Mouse (Mus musculus): Measurements from ENCODE around the gene Strc. TPM values are rescaled to one million over a fixed set of nuclear protein-coding genes. Genes with fewer than 3 reads are reported as not detected.

Strc gene
- polyA plus RNA-seq, 1 experiment from 2014 or later: not detected

GRCm38 (mm10) chr2:121323041-121323440 lies 63.9 kb downstream of the Strc start:
- ATAC-seq (ENCODE audit: insufficient number of reproducible peaks, insufficient read depth, low FRiP score, low read depth): no peak
- Histone ChIP-seq H3K27me3 (ENCODE audit: control insufficient read depth, insufficient read depth, low read length) (no peaks in the 10 kb centered on the region), H3K27ac (replicated peaks in 1 of 2; ENCODE audit: control insufficient read depth in 1 of 2, insufficient read depth in 1 of 2, low read depth in 2 of 2, low read length in 2 of 2) (no peak overlapping the region), H3K9ac (ENCODE audit: low read length) (no peak overlapping the region), H3K4me2 (ENCODE audit: low read length) (no peak overlapping the region), H3K4me3 (ENCODE audit: control insufficient read depth in 1 of 2, insufficient read depth in 1 of 2, low read depth in 1 of 2, low read length in 2 of 2) (no peak overlapping the region), H3K36me3 (ENCODE audit: control insufficient read depth, insufficient read depth, low read length) (peaks cover 12% of the 10 kb centered on the region; the same call in 1 of the 2 replicates), H3K9me3 (ENCODE audit: control insufficient read depth, low read length) (no peaks in the 10 kb centered on the region), H3K4me1 (ENCODE audit: control insufficient read depth in 2 of 2, insufficient read depth in 2 of 2, low read length in 2 of 2) (no peaks in the 10 kb centered on the region)
- 84% methylated on average over 10 of the region's 10 CpGs for WGBS

GRCm38 (mm10) chr2:121316278-121316677 lies 70.7 kb downstream of the Strc start:
- H3K27ac ChIP-seq (replicated peaks in 1 of 2; ENCODE audit: control insufficient read depth in 1 of 2, insufficient read depth in 1 of 2, low read depth in 2 of 2, low read length in 2 of 2): no peak overlapping the region
- peaks cover 12% of the 10 kb centered on the region; the same call in 1 of the 2 replicates for H3K36me3 ChIP-seq (ENCODE audit: control insufficient read depth, insufficient read depth, low read length)
- no peaks in the 10 kb centered on the region for H3K27me3 ChIP-seq (ENCODE audit: control insufficient read depth, insufficient read depth, low read length)
- no peak overlapping the region for H3K9ac ChIP-seq (ENCODE audit: low read length)
- 52% methylated on average over 8 of the region's 8 CpGs for WGBS
- H3K4me3 ChIP-seq (ENCODE audit: control insufficient read depth in 1 of 2, insufficient read depth in 1 of 2, low read depth in 1 of 2, low read length in 2 of 2): no peak overlapping the region
- H3K4me2 ChIP-seq (ENCODE audit: low read length): no peak overlapping the region
- ATAC-seq (ENCODE audit: insufficient number of reproducible peaks, insufficient read depth, low FRiP score, low read depth): no peak
- no peaks in the 10 kb centered on the region for H3K4me1 ChIP-seq (ENCODE audit: control insufficient read depth in 2 of 2, insufficient read depth in 2 of 2, low read length in 2 of 2)
- no peaks in the 10 kb centered on the region for H3K9me3 ChIP-seq (ENCODE audit: control insufficient read depth, low read length)

Other genes starting within 250 kb of the Strc start
- gene Adal, start 246.7 kb downstream of the Strc start, polyA plus RNA-seq (2014; fragmentation: Nextera tagmentation; extraction: Ambion mirVana): 14.7 and 15.6 TPM in 2 replicates
- gene Lcmt2, start 246.5 kb downstream of the Strc start, polyA plus RNA-seq (2014; fragmentation: Nextera tagmentation; extraction: Ambion mirVana): 16.9 TPM in 2 replicates
- 31.5 and 33.5 TPM in 2 replicates for gene Tubgcp4, start 216.5 kb downstream of the Strc start, polyA plus RNA-seq (2014; fragmentation: Nextera tagmentation; extraction: Ambion mirVana)
- 6.2 and 6.4 TPM in 2 replicates for gene Zscan29, start 216.0 kb downstream of the Strc start, polyA plus RNA-seq (2014; fragmentation: Nextera tagmentation; extraction: Ambion mirVana)
- 44.1 and 47.5 TPM in 2 replicates for gene Trp53bp1, start 115.8 kb downstream of the Strc start, polyA plus RNA-seq (2014; fragmentation: Nextera tagmentation; extraction: Ambion mirVana)
- 7.3 and 7.7 TPM in 2 replicates for gene Map1a, start 97.6 kb downstream of the Strc start, polyA plus RNA-seq (2014; fragmentation: Nextera tagmentation; extraction: Ambion mirVana)
- gene Ppip5k1, start 31.8 kb downstream of the Strc start, polyA plus RNA-seq (2014; fragmentation: Nextera tagmentation; extraction: Ambion mirVana): 12.8 and 16.0 TPM in 2 replicates
- 0.42 and 0.72 TPM in 2 replicates for gene Ckmt1, start 29.5 kb downstream of the Strc start, polyA plus RNA-seq (2014; fragmentation: Nextera tagmentation; extraction: Ambion mirVana)
- 339 and 411 TPM in 2 replicates for gene Pdia3, start 26.6 kb upstream of the Strc start, polyA plus RNA-seq (2014; fragmentation: Nextera tagmentation; extraction: Ambion mirVana)
- gene Catsper2, start 26.6 kb upstream of the Strc start, polyA plus RNA-seq (2014; fragmentation: Nextera tagmentation; extraction: Ambion mirVana): 3.1 and 3.4 TPM in 2 replicates
- 0.77 and 1.3 TPM in 2 replicates for gene Ell3, start 57.1 kb upstream of the Strc start, polyA plus RNA-seq (2014; fragmentation: Nextera tagmentation; extraction: Ambion mirVana)
- 675 and 694 TPM in 2 replicates for gene Serf2, start 62.0 kb upstream of the Strc start, polyA plus RNA-seq (2014; fragmentation: Nextera tagmentation; extraction: Ambion mirVana)
- 85.7 and 101 TPM in 2 replicates for gene Hypk, start 66.1 kb upstream of the Strc start, polyA plus RNA-seq (2014; fragmentation: Nextera tagmentation; extraction: Ambion mirVana)
- gene Serinc4, start 69.6 kb upstream of the Strc start, polyA plus RNA-seq (2014; fragmentation: Nextera tagmentation; extraction: Ambion mirVana): 0.20 and 0.63 TPM in 2 replicates
- 44.3 and 45.4 TPM in 2 replicates for gene Mfap1b, start 86.9 kb upstream of the Strc start, polyA plus RNA-seq (2014; fragmentation: Nextera tagmentation; extraction: Ambion mirVana)
- gene Mfap1a, start 119.5 kb upstream of the Strc start, polyA plus RNA-seq (2014; fragmentation: Nextera tagmentation; extraction: Ambion mirVana): 18.3 and 20.5 TPM in 2 replicates
- gene Wdr76, start 119.6 kb upstream of the Strc start, polyA plus RNA-seq (2014; fragmentation: Nextera tagmentation; extraction: Ambion mirVana): 6.5 and 7.2 TPM in 2 replicates

Measured in heart, embryonic 14.5 days (tissue).